11 mouse cellular contexts compared by ENCODE assay signal in genomic region chr9:40617676-40618062, GRCm38 (mm10). TPM values are rescaled to one million over a fixed set of nuclear protein-coding genes. Genes with fewer than 3 reads are reported as not detected.
DNase-seq lines count a peak whose midpoint lies in the region; ATAC-seq lines count a peak whose summit lies in the region.
"Had no signal": no experiment of that assay in that cellular context is flagged by ENCODE, and none has a peak within 500 bp of the region (broad histone marks: within the 10 kb centered on the region; RNA-seq: fewer than 3 reads in every experiment).

No protein-coding gene starts in this region.

- peaks cover 19% of the 10 kb centered on the region for H3K4me1 ChIP-seq in heart, embryonic 10.5 days
- H3K4me1 ChIP-seq in hindbrain, embryonic 13.5 days (replicated peaks) = peaks cover 30% of the 10 kb centered on the region
- peaks cover 14% of the 10 kb centered on the region for H3K4me1 ChIP-seq in midbrain, embryonic 11.5 days (ENCODE audit: control insufficient read depth, insufficient read depth, low read length)

- DNase-seq in heart, embryonic 10.5 days (ENCODE audit: low spot score) = no peak
- DNase-seq in heart, adult 18-20 months = no peak
- DNase-seq in embryo, embryonic 10.5 days (ENCODE audit: low spot score) = peak; percentile 56
- peak; percentile 92 for DNase-seq in midbrain, embryonic 11.5 days (ENCODE audit: low spot score, missing footprints)
- no peak for DNase-seq in ovary, postnatal 10 days (ENCODE audit: low spot score)
- DNase-seq in thymus, postnatal 4 days = no peak
- DNase-seq in cerebellum, adult 9-10 months = no peak
- DNase-seq: adrenal gland, postnatal 10 days; gastrocnemius, postnatal 36 days had no signal

- peak overlapping the region; percentile 63 for H3K4me2 ChIP-seq in hindbrain, embryonic 13.5 days
- H3K4me2 ChIP-seq in midbrain, embryonic 11.5 days = peak overlapping the region; percentile 46

- H3K27me3 ChIP-seq in heart, embryonic 10.5 days (ENCODE audit: insufficient read depth, poor library complexity, severe bottlenecking) = peaks cover 14% of the 10 kb centered on the region; the same call in 1 of the 2 replicates
- H3K27me3 ChIP-seq in hindbrain, embryonic 13.5 days = no peaks in the 10 kb centered on the region
- no peaks in the 10 kb centered on the region for H3K27me3 ChIP-seq in midbrain, embryonic 11.5 days (ENCODE audit: control insufficient read depth, insufficient read depth, low read length)

- H3K9ac ChIP-seq in hindbrain, embryonic 13.5 days = peak overlapping the region; percentile 68
- peak overlapping the region; percentile 40 for H3K9ac ChIP-seq in midbrain, embryonic 11.5 days (ENCODE audit: low read length)

- no peaks in the 10 kb centered on the region for H3K36me3 ChIP-seq in heart, embryonic 10.5 days
- H3K36me3 ChIP-seq in hindbrain, embryonic 13.5 days = no peaks in the 10 kb centered on the region
- no peaks in the 10 kb centered on the region for H3K36me3 ChIP-seq in midbrain, embryonic 11.5 days (ENCODE audit: control insufficient read depth, insufficient read depth, low read length)

- ATAC-seq in hindbrain, embryonic 13.5 days (ENCODE audit: low FRiP score) = no peak
- ATAC-seq in midbrain, embryonic 11.5 days (ENCODE audit: low FRiP score) = no peak

- 30% methylated on average over 10 of the region's 10 CpGs for WGBS in heart, embryonic 10.5 days
- 28% methylated on average over 10 of the region's 10 CpGs for WGBS in hindbrain, embryonic 13.5 days
- WGBS in midbrain, embryonic 11.5 days = 28% methylated on average over 10 of the region's 10 CpGs

- no peaks in the 10 kb centered on the region for H3K9me3 ChIP-seq in heart, embryonic 10.5 days
- H3K9me3 ChIP-seq in hindbrain, embryonic 13.5 days = no peaks in the 10 kb centered on the region
- no peaks in the 10 kb centered on the region for H3K9me3 ChIP-seq in midbrain, embryonic 11.5 days (ENCODE audit: control insufficient read depth, low read length)

- H3K27ac ChIP-seq in heart, embryonic 10.5 days = peak overlapping the region; percentile 67; the same call in 1 of the 2 replicates
- peak overlapping the region; percentile 87 for H3K27ac ChIP-seq in hindbrain, embryonic 13.5 days
- peak overlapping the region; percentile 77 for H3K27ac ChIP-seq in midbrain, embryonic 11.5 days (ENCODE audit: low read depth, low read length)

- peak overlapping the region; percentile 54 for H3K4me3 ChIP-seq in heart, embryonic 10.5 days
- peak overlapping the region; percentile 34; the same call in 1 of the 2 replicates for H3K4me3 ChIP-seq in hindbrain, embryonic 13.5 days
- peak overlapping the region; percentile 15 for H3K4me3 ChIP-seq in midbrain, embryonic 11.5 days (ENCODE audit: low read depth, low read length)

RNA-seq across cellular contexts. Expression of gene Gm21915, which starts 52.7 kb away (rescaled TPM):
- not detected in 2 replicates for polyA plus RNA-seq in heart, embryonic 10.5 days (2016; fragmentation: Nextera tagmentation; extraction: Ambion mirVana)
- total RNA-seq in heart, adult 18-20 months (2021) = not detected
- not detected in 2 replicates for polyA plus RNA-seq in hindbrain, embryonic 13.5 days (2015; fragmentation: Nextera tagmentation; extraction: Ambion mirVana)
- not detected in 2 replicates for polyA plus RNA-seq in midbrain, embryonic 11.5 days (2014; fragmentation: Nextera tagmentation; extraction: Ambion mirVana)
- total RNA-seq: adrenal gland, postnatal 10 days; gastrocnemius, postnatal 36 days; liver, adult 2 months had no signal
- polyA plus RNA-seq: liver, adult 2 months had no signal

Comparison
In these comparisons a context has a peak if more than half of its experiments do, and no peak if none do; other contexts are left out.
1. DNase-seq: peak in embryo, embryonic 10.5 days (single experiment) and midbrain, embryonic 11.5 days (single experiment); none in heart, embryonic 10.5 days (single experiment), heart, adult 18-20 months (0 of 2), ovary, postnatal 10 days (single experiment), thymus, postnatal 4 days (single experiment) and cerebellum, adult 9-10 months (single experiment).
2. Peak in every context shown above with its lines, with median percentiles within 50 percentile points of each other: H3K27ac ChIP-seq and H3K4me3 ChIP-seq.